In the genomic region with DNA sequence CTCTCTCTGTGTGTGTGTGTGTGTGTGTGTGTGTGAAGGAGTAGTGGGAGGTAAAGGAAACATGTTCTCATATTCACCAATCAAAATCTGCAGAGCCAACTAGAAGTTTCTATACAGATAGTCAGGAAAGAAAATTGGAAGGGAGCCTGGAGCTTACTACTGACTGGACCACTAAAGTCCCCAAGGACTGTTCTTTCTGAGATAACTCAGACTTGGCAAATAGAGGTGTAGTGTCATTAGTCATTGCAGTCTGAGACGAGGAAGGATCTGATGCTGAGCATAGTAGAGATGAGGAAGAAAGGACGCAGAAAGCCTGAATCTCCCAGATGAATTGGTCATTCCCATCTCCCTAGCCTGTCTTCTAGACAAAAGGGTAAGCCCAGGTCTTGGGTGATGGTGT, we compare ENCODE assay signal across 16 mouse cellular contexts.
"Had no signal": no experiment of that assay in that cellular context is flagged by ENCODE, and none has a peak within 500 bp of the region (broad histone marks: within the 10 kb centered on the region; RNA-seq: fewer than 3 reads in every experiment).

No protein-coding gene starts in this region.

- H3K27ac ChIP-seq: layer of hippocampus, adult 2 months; limb, embryonic 12.5 days; liver, embryonic 12.5 days; liver, embryonic 15.5 days; lung, embryonic 15.5 days; midbrain, embryonic 10.5 days had no signal

- H3K36me3 ChIP-seq: limb, embryonic 12.5 days; liver, embryonic 12.5 days; liver, embryonic 15.5 days; lung, embryonic 15.5 days; midbrain, embryonic 10.5 days had no signal

- H3K27me3 ChIP-seq: limb, embryonic 12.5 days; lung, embryonic 15.5 days had no signal

- ATAC-seq: liver, embryonic 12.5 days had no signal

- DNase-seq: kidney, adult 11 months; kidney, adult 8-10 months; kidney, postnatal 25 days; layer of hippocampus, adult 9-11 months; liver; lung, adult 18-20 months; midbrain, embryonic 14.5 days; thymus, adult 18-20 months; thymus, postnatal 36 days had no signal

- H3K9me3 ChIP-seq: limb, embryonic 12.5 days; liver, embryonic 12.5 days; liver, embryonic 15.5 days; lung, embryonic 15.5 days; megakaryocyte, embryonic 14.5 days; midbrain, embryonic 10.5 days had no signal

- H3K9ac ChIP-seq: limb, embryonic 12.5 days; liver, embryonic 12.5 days; liver, embryonic 15.5 days; lung, embryonic 15.5 days had no signal

- H3K4me1 ChIP-seq: limb, embryonic 12.5 days; liver, embryonic 15.5 days; lung, embryonic 15.5 days had no signal

- H3K4me3 ChIP-seq: layer of hippocampus, adult 2 months; limb, embryonic 12.5 days; liver, embryonic 12.5 days; liver, embryonic 15.5 days; lung, embryonic 15.5 days; megakaryocyte, embryonic 14.5 days; midbrain, embryonic 10.5 days had no signal

- H3K4me2 ChIP-seq: limb, embryonic 12.5 days; liver, embryonic 12.5 days; liver, embryonic 15.5 days; lung, embryonic 15.5 days had no signal
